Comparison of ENCODE assay signal across 29 mouse cellular contexts in genomic region chr6:117220831-117221345, GRCm38 (mm10). TPM values are rescaled to one million over a fixed set of nuclear protein-coding genes. Genes with fewer than 3 reads are reported as not detected.
DNase-seq lines count a peak whose midpoint lies in the region; ATAC-seq lines count a peak whose summit lies in the region.
"Had no signal": no experiment of that assay in that cellular context is flagged by ENCODE, and none has a peak within 500 bp of the region (broad histone marks: within the 10 kb centered on the region; RNA-seq: fewer than 3 reads in every experiment).

No protein-coding gene starts in this region.

- H3K4me2 ChIP-seq in kidney, embryonic 14.5 days (replicated peaks; ENCODE audit: low read depth, low read length) = no peak overlapping the region
- H3K4me2 ChIP-seq: forebrain, embryonic 13.5 days; heart, embryonic 15.5 days; hindbrain, embryonic 14.5 days; limb, embryonic 15.5 days; liver, embryonic 15.5 days; lung, embryonic 14.5 days; midbrain, embryonic 12.5 days; neural tube, embryonic 13.5 days had no signal

- 27% methylated on average over 11 of the region's 11 CpGs for WGBS in kidney, embryonic 14.5 days

- no peak for ATAC-seq in kidney, embryonic 14.5 days (ENCODE audit: low FRiP score, low TSS enrichment)
- ATAC-seq: forebrain, embryonic 13.5 days; intestine, postnatal 0 days had no signal

- DNase-seq in gastrocnemius, postnatal 25 days = peak; percentile 2
- no peak for DNase-seq in gastrocnemius, postnatal 36 days
- no peak for DNase-seq in kidney, adult 11 months
- peak; percentile 68 for DNase-seq in embryo, embryonic 10 days (ENCODE audit: low spot score)
- peak; percentile 41 for DNase-seq in embryo, embryonic 9.5 days (ENCODE audit: extremely low spot score)
- DNase-seq in layer of hippocampus, adult 18-20 months (ENCODE audit: low spot score in 2 of 2) = no peak
- DNase-seq in lung, postnatal 36 days = no peak
- DNase-seq: adrenal gland, postnatal 14 days; cerebellum, adult 11 months; cerebellum, postnatal 10 days; gastrocnemius, postnatal 10 days; heart, adult 2 months; kidney, postnatal 36 days; left cerebral cortex, postnatal 4 days; lung, embryonic 14.5 days; right cerebral cortex, postnatal 4 days; thymus, adult 2 months; thymus, postnatal 36 days had no signal

- peak overlapping the region; percentile 12; the same call in 1 of the 2 replicates for H3K27ac ChIP-seq in kidney, embryonic 14.5 days (ENCODE audit: low read depth, low read length)
- H3K27ac ChIP-seq: forebrain, embryonic 13.5 days; heart, adult 2 months; heart, embryonic 15.5 days; hindbrain, embryonic 14.5 days; limb, embryonic 15.5 days; liver, embryonic 15.5 days; midbrain, embryonic 12.5 days; neural tube, embryonic 13.5 days had no signal

- no peaks in the 10 kb centered on the region for H3K9me3 ChIP-seq in kidney, embryonic 14.5 days (ENCODE audit: control insufficient read depth, low read length)
- H3K9me3 ChIP-seq: forebrain, embryonic 13.5 days; heart, embryonic 15.5 days; limb, embryonic 15.5 days; liver, embryonic 15.5 days; megakaryocyte, embryonic 14.5 days; midbrain, embryonic 12.5 days; neural tube, embryonic 13.5 days had no signal

- H3K4me1 ChIP-seq in kidney, embryonic 14.5 days (ENCODE audit: control insufficient read depth, insufficient read depth, low read length) = peaks cover 3% of the 10 kb centered on the region; the same call in 1 of the 2 replicates
- H3K4me1 ChIP-seq: forebrain, embryonic 13.5 days; limb, embryonic 15.5 days; megakaryocyte, embryonic 14.5 days; midbrain, embryonic 12.5 days; neural tube, embryonic 13.5 days had no signal

- H3K9ac ChIP-seq in kidney, embryonic 14.5 days (ENCODE audit: low read depth, low read length) = no peak overlapping the region
- H3K9ac ChIP-seq: forebrain, embryonic 13.5 days; heart, embryonic 15.5 days; hindbrain, embryonic 14.5 days; limb, embryonic 15.5 days; liver, embryonic 15.5 days; lung, embryonic 14.5 days; midbrain, embryonic 12.5 days; neural tube, embryonic 13.5 days had no signal

- intact Hi-C loops in gastrocnemius, postnatal 36 days (cut with DNase I) = no loop called here

- H3K27me3 ChIP-seq in kidney, embryonic 14.5 days (ENCODE audit: control insufficient read depth, insufficient read depth, low read length) = no peaks in the 10 kb centered on the region
- H3K27me3 ChIP-seq: forebrain, embryonic 13.5 days; heart, embryonic 15.5 days; limb, embryonic 15.5 days; liver, embryonic 15.5 days; megakaryocyte, embryonic 14.5 days; midbrain, embryonic 12.5 days; neural tube, embryonic 13.5 days had no signal

- H3K36me3 ChIP-seq in kidney, embryonic 14.5 days (ENCODE audit: control insufficient read depth, insufficient read depth, low read length) = no peaks in the 10 kb centered on the region
- H3K36me3 ChIP-seq: heart, embryonic 15.5 days; limb, embryonic 15.5 days; liver, embryonic 15.5 days; midbrain, embryonic 12.5 days; neural tube, embryonic 13.5 days had no signal

- H3K4me3 ChIP-seq in kidney, embryonic 14.5 days (ENCODE audit: low read length) = no peak overlapping the region
- H3K4me3 ChIP-seq: erythroblast, embryonic 14.5 days; forebrain, embryonic 13.5 days; heart, adult 2 months; heart, embryonic 15.5 days; limb, embryonic 15.5 days; liver, embryonic 15.5 days; megakaryocyte, embryonic 14.5 days; midbrain, embryonic 12.5 days; neural tube, embryonic 13.5 days had no signal

RNA-seq across cellular contexts. Expression of gene Cxcl12, which starts 52.6 kb away (rescaled TPM):
- 10 to 100 TPM; 38.5 to 47.4 TPM for total RNA-seq in gastrocnemius, postnatal 25 days (2021)
- 10 to 100 TPM; 38.0 to 52.1 TPM for total RNA-seq in gastrocnemius, postnatal 36 days (2021)
- polyA plus RNA-seq in kidney, embryonic 14.5 days (2014; fragmentation: Nextera tagmentation; extraction: Ambion mirVana) = 90.7 and 109 TPM in 2 replicates
- 10 to 100 TPM; 45.3 to 46.3 TPM for total RNA-seq in layer of hippocampus, adult 18-20 months (2021)

Comparison
In these comparisons a context has a peak if more than half of its experiments do, and no peak if none do; other contexts are left out.
1. DNase-seq: peak in gastrocnemius, postnatal 25 days (single experiment), embryo, embryonic 10 days (single experiment) and embryo, embryonic 9.5 days (single experiment); none in gastrocnemius, postnatal 36 days (0 of 2), kidney, adult 11 months (single experiment), layer of hippocampus, adult 18-20 months (0 of 2) and lung, postnatal 36 days (single experiment).